13 mouse cellular contexts compared by ENCODE assay signal in the genomic region with DNA sequence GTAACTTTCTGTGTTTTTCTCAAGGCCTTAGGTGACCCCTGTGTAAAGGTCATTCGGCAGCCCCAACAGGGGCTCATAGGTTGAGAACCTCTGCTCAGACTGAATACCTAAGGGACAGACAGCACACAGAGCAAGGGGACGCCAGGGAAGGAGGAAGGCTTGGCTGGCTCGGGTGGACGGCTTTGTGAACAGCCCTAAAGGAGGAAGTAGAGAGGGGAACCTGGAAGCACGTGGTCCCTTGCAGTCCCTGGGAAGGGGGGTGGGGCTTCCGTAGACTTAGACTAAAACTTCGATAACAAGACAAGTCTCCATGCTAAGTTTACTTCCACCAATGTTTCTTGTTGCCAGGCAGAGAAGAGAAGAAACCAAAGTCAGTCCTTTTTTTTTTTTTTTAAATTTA. TPM values are rescaled to one million over a fixed set of nuclear protein-coding genes. Genes with fewer than 3 reads are reported as not detected.
DNase-seq lines count a peak whose midpoint lies in the region; ATAC-seq and TF ChIP-seq lines count a peak whose summit lies in the region.
"Had no signal": no experiment of that assay in that cellular context is flagged by ENCODE, and none has a peak within 500 bp of the region (broad histone marks: within the 10 kb centered on the region; RNA-seq: fewer than 3 reads in every experiment).

No protein-coding gene starts in this region.

- H3K27ac ChIP-seq in kidney, adult 2 months (ENCODE audit: insufficient read depth, low read depth, low read length) = no peak overlapping the region
- no peak overlapping the region for H3K27ac ChIP-seq in kidney, embryonic 16.5 days (ENCODE audit: low read length)
- H3K27ac ChIP-seq in CH12.LX (ENCODE audit: insufficient read depth, low read depth) = no peak overlapping the region
- H3K27ac ChIP-seq in intestine, embryonic 16.5 days (ENCODE audit: low read length) = no peak overlapping the region
- no peak overlapping the region for H3K27ac ChIP-seq in hindbrain, embryonic 10.5 days
- H3K27ac ChIP-seq: limb, embryonic 12.5 days had no signal

- TF ChIP-seq RAD21 in CH12.LX (IDR thresholded peaks at IDR 0.05; ENCODE audit: low read depth, low read length) = no peak

- in situ Hi-C loops in CH12.LX (cut with MboI; ENCODE audit: low pct_ligation_motif_present, low pct_unique_long_range_greater_than_20kb, low sequenced_read_pairs) = no loop called here

- no peak for ATAC-seq in kidney, embryonic 16.5 days (ENCODE audit: low FRiP score, low TSS enrichment)
- ATAC-seq in intestine, embryonic 16.5 days = no peak
- ATAC-seq in megakaryocyte-erythroid progenitor cell, adult 5-6 weeks (replicated peaks; ENCODE audit: low FRiP score, low TSS enrichment, poor library complexity, severe bottlenecking) = no peak
- ATAC-seq: forebrain, postnatal 0 days; midbrain, embryonic 16.5 days had no signal

- H3K27me3 ChIP-seq in kidney, adult 2 months (replicated peaks; ENCODE audit: control insufficient read depth, insufficient read depth, low read length) = no peaks in the 10 kb centered on the region
- H3K27me3 ChIP-seq in kidney, embryonic 16.5 days (ENCODE audit: insufficient read depth, low read length) = peaks cover 15% of the 10 kb centered on the region; the same call in 1 of the 2 replicates
- no peaks in the 10 kb centered on the region for H3K27me3 ChIP-seq in CH12.LX (replicated peaks)
- no peaks in the 10 kb centered on the region for H3K27me3 ChIP-seq in intestine, embryonic 16.5 days (replicated peaks; ENCODE audit: control insufficient read depth, insufficient read depth, low read length)
- H3K27me3 ChIP-seq in hindbrain, embryonic 10.5 days (ENCODE audit: insufficient read depth, poor library complexity, severe bottlenecking) = peaks cover 85% of the 10 kb centered on the region

- H3K36me3 ChIP-seq in kidney, adult 2 months (ENCODE audit: control insufficient read depth, insufficient read depth, low read length) = no peaks in the 10 kb centered on the region
- no peaks in the 10 kb centered on the region for H3K36me3 ChIP-seq in kidney, embryonic 16.5 days (ENCODE audit: insufficient read depth, low read length)
- no peaks in the 10 kb centered on the region for H3K36me3 ChIP-seq in CH12.LX (replicated peaks in 1 of 2; ENCODE audit: control insufficient read depth in 1 of 2, insufficient read depth in 1 of 2, low read length in 1 of 2)
- H3K36me3 ChIP-seq in intestine, embryonic 16.5 days (ENCODE audit: control insufficient read depth, insufficient read depth, low read length) = no peaks in the 10 kb centered on the region
- no peaks in the 10 kb centered on the region for H3K36me3 ChIP-seq in hindbrain, embryonic 10.5 days
- H3K36me3 ChIP-seq: limb, embryonic 12.5 days had no signal

- 62% methylated on average over 7 of the region's 7 CpGs for WGBS in kidney, adult 2 months
- WGBS in kidney, embryonic 16.5 days = 57% methylated on average over 7 of the region's 7 CpGs
- WGBS in intestine, embryonic 16.5 days = 64% methylated on average over 7 of the region's 7 CpGs
- 55% methylated on average over 7 of the region's 7 CpGs for WGBS in hindbrain, embryonic 10.5 days

- dilution Hi-C loops in CH12.LX (cut with MboI; ENCODE audit: extremely low pct_ligation_motif_present, extremely low pct_unique_long_range_greater_than_20kb, low sequenced_read_pairs) = no loop called here

- no peak overlapping the region for H3K4me3 ChIP-seq in kidney, adult 2 months (ENCODE audit: insufficient read depth, low read depth, low read length)
- no peak overlapping the region for H3K4me3 ChIP-seq in kidney, embryonic 16.5 days (ENCODE audit: low read length)
- no peak overlapping the region for H3K4me3 ChIP-seq in CH12.LX (replicated peaks in 1 of 3; ENCODE audit: low read depth in 2 of 3, low read length in 2 of 3, poor library complexity in 1 of 3)
- no peak overlapping the region for H3K4me3 ChIP-seq in intestine, embryonic 16.5 days (ENCODE audit: low read length)
- H3K4me3 ChIP-seq in hindbrain, embryonic 10.5 days = no peak overlapping the region
- H3K4me3 ChIP-seq: limb, embryonic 12.5 days had no signal

- no peaks in the 10 kb centered on the region for H3K4me1 ChIP-seq in kidney, adult 2 months (ENCODE audit: control insufficient read depth, insufficient read depth, low read length)
- peaks cover 50% of the 10 kb centered on the region for H3K4me1 ChIP-seq in kidney, embryonic 16.5 days (ENCODE audit: insufficient read depth, low read length)
- peaks cover 21 to 73% of the 10 kb centered on the region in 2 experiments for H3K4me1 ChIP-seq in CH12.LX (ENCODE audit: control insufficient read depth in 1 of 2, insufficient read depth in 2 of 2)
- H3K4me1 ChIP-seq in intestine, embryonic 16.5 days (ENCODE audit: control insufficient read depth, insufficient read depth, low read length) = peaks cover 38% of the 10 kb centered on the region
- peaks cover 49% of the 10 kb centered on the region for H3K4me1 ChIP-seq in hindbrain, embryonic 10.5 days (replicated peaks)

- TF ChIP-seq EP300 in CH12.LX (IDR thresholded peaks at IDR 0.05; ENCODE audit: low read length) = no peak

- no peaks in the 10 kb centered on the region for H3K9me3 ChIP-seq in kidney, embryonic 16.5 days (ENCODE audit: low read length)
- no peaks in the 10 kb centered on the region for H3K9me3 ChIP-seq in CH12.LX (replicated peaks; ENCODE audit: low read length)
- no peaks in the 10 kb centered on the region for H3K9me3 ChIP-seq in intestine, embryonic 16.5 days (ENCODE audit: control insufficient read depth, low read length)
- H3K9me3 ChIP-seq in hindbrain, embryonic 10.5 days = no peaks in the 10 kb centered on the region
- H3K9me3 ChIP-seq: limb, embryonic 12.5 days had no signal

- TF ChIP-seq POLR2A in kidney, adult 2 months (IDR thresholded peaks at IDR 0.05; ENCODE audit: low read depth, low read length) = no peak
- TF ChIP-seq POLR2A in CH12.LX (IDR thresholded peaks at IDR 0.05; ENCODE audit: low read depth, low read length) = peak; percentile 41; the same call in 1 of the 2 replicates

- H3K9ac ChIP-seq in kidney, embryonic 16.5 days (replicated peaks; ENCODE audit: low read length) = no peak overlapping the region
- H3K9ac ChIP-seq in CH12.LX (ENCODE audit: insufficient read depth, low read depth) = 0 out of 2 replicates have a peak overlapping the region, but pooled peaks have one; percentile 9
- no peak overlapping the region for H3K9ac ChIP-seq in intestine, embryonic 16.5 days (ENCODE audit: low read depth, low read length)
- H3K9ac ChIP-seq: forebrain, postnatal 0 days; limb, embryonic 12.5 days had no signal

- peak; percentile 41 for DNase-seq in kidney, adult 2 months
- peak; percentile 71 for DNase-seq in CH12.LX (ENCODE audit: extremely low read depth)
- DNase-seq in lung, postnatal 14 days = peak; percentile 43
- peak; percentile 70 to 77 for DNase-seq in spleen, postnatal 4 days (ENCODE audit: low spot score in 2 of 2)
- no peak for DNase-seq in hindbrain, embryonic 10.5 days (ENCODE audit: low spot score)
- DNase-seq: adrenal gland, postnatal 25 days; cerebellum, postnatal 36 days; forebrain, postnatal 0 days had no signal

- H3K4me2 ChIP-seq in kidney, embryonic 16.5 days (replicated peaks; ENCODE audit: low read depth, low read length) = no peak overlapping the region
- no peak overlapping the region for H3K4me2 ChIP-seq in CH12.LX (ENCODE audit: insufficient read depth, low read depth, poor library complexity, severe bottlenecking)
- no peak overlapping the region for H3K4me2 ChIP-seq in intestine, embryonic 16.5 days (ENCODE audit: low read depth, low read length)
- H3K4me2 ChIP-seq: limb, embryonic 12.5 days had no signal

- H3K79me2 ChIP-seq in CH12.LX (replicated peaks; ENCODE audit: control insufficient read depth, extremely low read depth, insufficient read depth, poor library complexity, severe bottlenecking) = no peaks in the 10 kb centered on the region

- TF ChIP-seq CTCF in kidney, adult 2 months (conservative IDR thresholded peaks at IDR 0.05; ENCODE audit: insufficient read depth, insufficient read length, low read depth, low read length) = no peak
- TF ChIP-seq CTCF in CH12.LX (conservative IDR thresholded peaks at IDR 0.05 in 1 of 2, IDR thresholded peaks at IDR 0.05 in 1 of 2; ENCODE audit: low read depth in 2 of 2, low read length in 2 of 2) = no peak

RNA-seq across cellular contexts. Expression of a gene that starts 3.0 kb away (rescaled TPM):
- polyA plus RNA-seq in kidney, adult 2 months (2012; rRNA removed) = 2.2 and 2.9 TPM in 2 replicates
- polyA plus RNA-seq in kidney, embryonic 16.5 days (2015; fragmentation: Nextera tagmentation; extraction: Ambion mirVana) = 2.6 and 3.3 TPM in 2 replicates
- total RNA-seq in CH12.LX (2012; rRNA removed) (0.04 and 0.25 TPM in 2 replicates), CH12.LX (2014; rRNA removed) (0.20 and 0.23 TPM in 2 replicates)
- 0.74 and 0.81 TPM in 2 replicates for polyA plus RNA-seq in CH12.LX (2012; ENCODE audit: insufficient read length, low read depth)
- polyA plus RNA-seq in intestine, embryonic 16.5 days (2015; fragmentation: Nextera tagmentation; extraction: Ambion mirVana) = 3.1 and 3.6 TPM in 2 replicates
- 3.7 and 4.1 TPM in 2 replicates for total RNA-seq in megakaryocyte-erythroid progenitor cell, adult 5-6 weeks (2014; fragmentation: Nextera tagmentation)
- total RNA-seq in megakaryocyte-erythroid progenitor cell, adult 5-6 weeks (2017) = 2.7 and 6.9 TPM in 2 replicates
- polyA plus RNA-seq in hindbrain, embryonic 10.5 days (2016; fragmentation: Nextera tagmentation; extraction: Ambion mirVana) = 2.8 and 3.6 TPM in 2 replicates

RNA-seq across cellular contexts. Expression of a gene that starts 48.4 kb away (rescaled TPM):
- 17.8 and 18.1 TPM in 2 replicates for polyA plus RNA-seq in kidney, adult 2 months (2012; rRNA removed)
- polyA plus RNA-seq in kidney, embryonic 16.5 days (2015; fragmentation: Nextera tagmentation; extraction: Ambion mirVana) = 7.3 and 8.3 TPM in 2 replicates
- 47.2 and 49.2 TPM in 2 replicates for total RNA-seq in CH12.LX (2012; rRNA removed)
- 26.0 and 27.0 TPM in 2 replicates for total RNA-seq in CH12.LX (2014; rRNA removed)
- 28.5 and 29.0 TPM in 2 replicates for polyA plus RNA-seq in CH12.LX (2012; ENCODE audit: insufficient read length, low read depth)
- polyA plus RNA-seq in intestine, embryonic 16.5 days (2015; fragmentation: Nextera tagmentation; extraction: Ambion mirVana) = 5.1 and 5.5 TPM in 2 replicates
- 57.7 and 70.5 TPM in 2 replicates for total RNA-seq in megakaryocyte-erythroid progenitor cell, adult 5-6 weeks (2014; fragmentation: Nextera tagmentation)
- total RNA-seq in megakaryocyte-erythroid progenitor cell, adult 5-6 weeks (2017) = 87.5 and 106 TPM in 2 replicates
- polyA plus RNA-seq in hindbrain, embryonic 10.5 days (2016; fragmentation: Nextera tagmentation; extraction: Ambion mirVana) = 6.7 and 6.9 TPM in 2 replicates

RNA-seq across cellular contexts. Expression of a gene that starts 53.2 kb away (rescaled TPM):
- 106 and 124 TPM in 2 replicates for polyA plus RNA-seq in kidney, adult 2 months (2012; rRNA removed)
- polyA plus RNA-seq in kidney, embryonic 16.5 days (2015; fragmentation: Nextera tagmentation; extraction: Ambion mirVana) = 67.5 and 70.7 TPM in 2 replicates
- 48.8 and 59.5 TPM in 2 replicates for total RNA-seq in CH12.LX (2012; rRNA removed)
- 123 and 129 TPM in 2 replicates for total RNA-seq in CH12.LX (2014; rRNA removed)
- 52.0 and 57.6 TPM in 2 replicates for polyA plus RNA-seq in CH12.LX (2012; ENCODE audit: insufficient read length, low read depth)
- 59.5 and 71.0 TPM in 2 replicates for polyA plus RNA-seq in intestine, embryonic 16.5 days (2015; fragmentation: Nextera tagmentation; extraction: Ambion mirVana)
- 46.0 and 51.6 TPM in 2 replicates for total RNA-seq in megakaryocyte-erythroid progenitor cell, adult 5-6 weeks (2014; fragmentation: Nextera tagmentation)
- total RNA-seq in megakaryocyte-erythroid progenitor cell, adult 5-6 weeks (2017) = 32.0 and 45.4 TPM in 2 replicates
- polyA plus RNA-seq in hindbrain, embryonic 10.5 days (2016; fragmentation: Nextera tagmentation; extraction: Ambion mirVana) = 57.1 and 58.9 TPM in 2 replicates
